Mouse (Mus musculus) G1E (cell line): Measurements from ENCODE around the gene Nol3.

Source experiments
- CTCF ChIP-seq: IDR thresholded peaks from 2 replicates; pipeline ENCODE4 v1.5.1; 2012; ENCODE audit warnings: low read depth, low read length, inconsistent platforms, mixed read lengths
- GATA2 ChIP-seq: IDR thresholded peaks from 2 replicates; pipeline ENCODE4 v1.6.1; 2012; ENCODE audit warnings: low read depth, low read length, inconsistent platforms, borderline replicate concordance

- TF ChIP-seq CTCF (no peak), GATA2 (no peak)
Observed at GRCm38 (mm10) chr8:105231503-105232320, 44.2 kb upstream of the Nol3 start.
